Comparison of ENCODE assay signal across 26 mouse cellular contexts in genomic region chr2:17870562-17870961, GRCm38 (mm10).
DNase-seq lines count a peak whose midpoint lies in the region; ATAC-seq and TF ChIP-seq lines count a peak whose summit lies in the region.
"Had no signal": no experiment of that assay in that cellular context is flagged by ENCODE, and none has a peak within 500 bp of the region (broad histone marks: within the 10 kb centered on the region; RNA-seq: fewer than 3 reads in every experiment).

No protein-coding gene starts in this region.

- ATAC-seq in hindbrain, embryonic 13.5 days (ENCODE audit: low FRiP score), result no peak
- ATAC-seq in granulocyte monocyte progenitor cell, adult 5-6 weeks (replicated peaks; ENCODE audit: poor library complexity, severe bottlenecking), result peak; percentile 35; the same call in 1 of the 2 replicates
- ATAC-seq in limb, embryonic 12.5 days (ENCODE audit: insufficient number of reproducible peaks, insufficient read depth, low FRiP score, low TSS enrichment, low read depth), result no peak
- ATAC-seq: forebrain, embryonic 14.5 days; hindbrain, postnatal 0 days had no signal

- no peak overlapping the region for H3K4me2 ChIP-seq in hindbrain, embryonic 13.5 days
- no peak overlapping the region for H3K4me2 ChIP-seq in limb, embryonic 12.5 days
- H3K4me2 ChIP-seq: heart, embryonic 13.5 days had no signal

- intact Hi-C loops in gastrocnemius, adult 2 months (cut with DNase I), result no loop called here

- WGBS in hindbrain, embryonic 10.5 days, result 53% methylated on average over 2 of the region's 2 CpGs
- WGBS in hindbrain, embryonic 13.5 days, result 51% methylated on average over 2 of the region's 2 CpGs
- 61% methylated on average over 2 of the region's 2 CpGs for WGBS in limb, embryonic 12.5 days

- peak overlapping the region; percentile 47; the same call in 1 of the 2 replicates for H3K27ac ChIP-seq in hindbrain, embryonic 10.5 days
- no peak overlapping the region for H3K27ac ChIP-seq in hindbrain, embryonic 13.5 days
- peak overlapping the region; percentile 25; the same call in 1 of the 2 replicates for H3K27ac ChIP-seq in limb, embryonic 12.5 days
- no peak overlapping the region for H3K27ac ChIP-seq in gastrocnemius, adult 2 months
- H3K27ac ChIP-seq: heart, embryonic 13.5 days; hindbrain, postnatal 0 days; liver, embryonic 14.5 days; macrophage had no signal

- no peaks in the 10 kb centered on the region for H3K36me3 ChIP-seq in hindbrain, embryonic 10.5 days
- no peaks in the 10 kb centered on the region for H3K36me3 ChIP-seq in hindbrain, embryonic 13.5 days
- no peaks in the 10 kb centered on the region for H3K36me3 ChIP-seq in limb, embryonic 12.5 days
- H3K36me3 ChIP-seq: heart, embryonic 13.5 days had no signal

- DNase-seq in hindbrain, embryonic 10.5 days (ENCODE audit: low spot score), result no peak
- peak; percentile 9 for DNase-seq in MEL-GATA-1-ER (ENCODE audit: extremely low read depth, low read depth)
- DNase-seq in T-cell, adult 2 months (ENCODE audit: low spot score), result no peak
- no peak for DNase-seq in adrenal gland, postnatal 4 days (ENCODE audit: low spot score in 2 of 2)
- DNase-seq in gastrocnemius, adult 2 months, result no peak
- DNase-seq: adrenal gland, postnatal 14 days; cerebellum, adult 2 months; cerebellum, postnatal 25 days; embryo, embryonic 11 days; gastrocnemius, postnatal 36 days; heart, postnatal 10 days; kidney, adult 11 months; kidney, postnatal 25 days; left cerebral cortex, postnatal 4 days; liver; lung, adult 2 months; lung, postnatal 10 days; midbrain, embryonic 14.5 days had no signal

- peaks cover 39% of the 10 kb centered on the region for H3K4me1 ChIP-seq in hindbrain, embryonic 10.5 days (replicated peaks)
- H3K4me1 ChIP-seq in hindbrain, embryonic 13.5 days (replicated peaks), result peaks cover 5% of the 10 kb centered on the region; the same call in 1 of the 2 replicates
- peaks cover 18% of the 10 kb centered on the region for H3K4me1 ChIP-seq in limb, embryonic 12.5 days (replicated peaks)

- no peak for TF ChIP-seq CTCF in gastrocnemius, adult 2 months (IDR thresholded peaks at IDR 0.05)

- H3K4me3 ChIP-seq in hindbrain, embryonic 10.5 days, result no peak overlapping the region
- no peak overlapping the region for H3K4me3 ChIP-seq in hindbrain, embryonic 13.5 days
- no peak overlapping the region for H3K4me3 ChIP-seq in limb, embryonic 12.5 days (replicated peaks)
- no peak overlapping the region for H3K4me3 ChIP-seq in gastrocnemius, adult 2 months
- H3K4me3 ChIP-seq: heart, embryonic 13.5 days had no signal

- H3K9ac ChIP-seq in hindbrain, embryonic 13.5 days, result no peak overlapping the region
- no peak overlapping the region for H3K9ac ChIP-seq in limb, embryonic 12.5 days (replicated peaks)
- H3K9ac ChIP-seq: heart, embryonic 13.5 days; liver, embryonic 14.5 days had no signal

- H3K9me3 ChIP-seq in hindbrain, embryonic 10.5 days, result no peaks in the 10 kb centered on the region
- no peaks in the 10 kb centered on the region for H3K9me3 ChIP-seq in hindbrain, embryonic 13.5 days
- no peaks in the 10 kb centered on the region for H3K9me3 ChIP-seq in limb, embryonic 12.5 days
- H3K9me3 ChIP-seq: heart, embryonic 13.5 days had no signal

- peaks cover 10% of the 10 kb centered on the region for H3K27me3 ChIP-seq in hindbrain, embryonic 10.5 days (ENCODE audit: insufficient read depth, poor library complexity, severe bottlenecking)
- no peaks in the 10 kb centered on the region for H3K27me3 ChIP-seq in hindbrain, embryonic 13.5 days
- H3K27me3 ChIP-seq in limb, embryonic 12.5 days, result no peaks in the 10 kb centered on the region
- H3K27me3 ChIP-seq: heart, embryonic 13.5 days had no signal

Comparison
In these comparisons a context has a peak if more than half of its experiments do, and no peak if none do; other contexts are left out.
1. H3K27ac ChIP-seq: peak in hindbrain, embryonic 10.5 days (single experiment) and limb, embryonic 12.5 days (single experiment); none in hindbrain, embryonic 13.5 days (single experiment) and gastrocnemius, adult 2 months (single experiment).